Comparison of ENCODE assay signal across 34 mouse cellular contexts in genomic region chr1:138334701-138335100, GRCm38 (mm10).
DNase-seq lines count a peak whose midpoint lies in the region; ATAC-seq and TF ChIP-seq lines count a peak whose summit lies in the region.
"Had no signal": no experiment of that assay in that cellular context is flagged by ENCODE, and none has a peak within 500 bp of the region (broad histone marks: within the 10 kb centered on the region; RNA-seq: fewer than 3 reads in every experiment).

No protein-coding gene starts in this region.

- peak; percentile 59 for DNase-seq in midbrain, embryonic 11.5 days (ENCODE audit: low spot score, missing footprints)
- DNase-seq in 3T3-L1 (ENCODE audit: low read depth, low spot score): peak; percentile 64
- peak; percentile 31 to 32 for DNase-seq in right cerebral cortex, postnatal 36 days (ENCODE audit: low spot score in 2 of 2)
- no peak for DNase-seq in kidney, postnatal 4 days
- no peak for DNase-seq in layer of hippocampus, postnatal 10 days (ENCODE audit: low spot score in 2 of 2)
- DNase-seq: adrenal gland, adult 2 months; adrenal gland, postnatal 36 days; cerebellum, adult 8-10 months; embryo, embryonic 11 days; gastrocnemius, postnatal 10 days; heart, postnatal 10 days; kidney, adult 11 months; kidney, postnatal 25 days; liver, postnatal 0 days; lung, postnatal 36 days; retina, postnatal 1 day; spleen, adult 18-20 months; thymus, adult 2 months; thymus, postnatal 36 days had no signal

- no peaks in the 10 kb centered on the region for H3K79me3 ChIP-seq in C2C12 (ENCODE audit: low read depth)

- no peaks in the 10 kb centered on the region for H3K79me2 ChIP-seq in C2C12 (ENCODE audit: control insufficient read depth, insufficient read depth)

- no peak overlapping the region for H3K4me2 ChIP-seq in midbrain, embryonic 11.5 days
- no peak overlapping the region for H3K4me2 ChIP-seq in midbrain, embryonic 13.5 days (replicated peaks)
- H3K4me2 ChIP-seq: embryonic facial prominence, embryonic 12.5 days; heart, embryonic 13.5 days; hindbrain, embryonic 15.5 days; kidney, embryonic 15.5 days; liver, embryonic 12.5 days; midbrain, embryonic 12.5 days had no signal

- H3K4me1 ChIP-seq in midbrain, embryonic 11.5 days (ENCODE audit: control insufficient read depth, insufficient read depth, low read length): no peaks in the 10 kb centered on the region
- H3K4me1 ChIP-seq in midbrain, embryonic 13.5 days (replicated peaks): peaks cover 2% of the 10 kb centered on the region; the same call in 1 of the 2 replicates
- H3K4me1 ChIP-seq: embryonic facial prominence, embryonic 12.5 days; forebrain, embryonic 10.5 days; heart, embryonic 13.5 days; hindbrain, embryonic 10.5 days; hindbrain, embryonic 15.5 days; kidney, embryonic 15.5 days; liver, embryonic 12.5 days had no signal

- no peak overlapping the region for H3K27ac ChIP-seq in midbrain, embryonic 11.5 days (ENCODE audit: low read depth, low read length)
- H3K27ac ChIP-seq in midbrain, embryonic 13.5 days: no peak overlapping the region
- H3K27ac ChIP-seq: embryonic facial prominence, embryonic 12.5 days; forebrain, embryonic 10.5 days; heart, embryonic 13.5 days; hindbrain, embryonic 10.5 days; hindbrain, embryonic 15.5 days; kidney, embryonic 15.5 days; layer of hippocampus, adult 2 months; liver, embryonic 12.5 days; midbrain, embryonic 12.5 days had no signal

- no peak overlapping the region for H3K4me3 ChIP-seq in midbrain, embryonic 11.5 days (ENCODE audit: low read depth, low read length)
- no peak overlapping the region for H3K4me3 ChIP-seq in midbrain, embryonic 13.5 days (replicated peaks)
- H3K4me3 ChIP-seq in C2C12 (ENCODE audit: insufficient read depth, poor library complexity, severe bottlenecking): no peak overlapping the region
- H3K4me3 ChIP-seq: embryonic facial prominence, embryonic 12.5 days; forebrain, embryonic 10.5 days; heart, embryonic 13.5 days; hindbrain, embryonic 10.5 days; hindbrain, embryonic 15.5 days; kidney, embryonic 15.5 days; layer of hippocampus, adult 2 months; liver, embryonic 12.5 days; midbrain, embryonic 12.5 days had no signal

- H3ac ChIP-seq in C2C12 (ENCODE audit: control insufficient read depth, insufficient read length, low read depth): no peak overlapping the region

- H3K9me3 ChIP-seq in midbrain, embryonic 11.5 days (ENCODE audit: control insufficient read depth, low read length): no peaks in the 10 kb centered on the region
- no peaks in the 10 kb centered on the region for H3K9me3 ChIP-seq in midbrain, embryonic 13.5 days
- H3K9me3 ChIP-seq: embryonic facial prominence, embryonic 12.5 days; forebrain, embryonic 10.5 days; heart, embryonic 13.5 days; hindbrain, embryonic 10.5 days; hindbrain, embryonic 15.5 days; kidney, embryonic 15.5 days; liver, embryonic 12.5 days; midbrain, embryonic 12.5 days had no signal

- no peaks in the 10 kb centered on the region for H3K36me3 ChIP-seq in midbrain, embryonic 11.5 days (ENCODE audit: control insufficient read depth, insufficient read depth, low read length)
- H3K36me3 ChIP-seq in midbrain, embryonic 13.5 days: no peaks in the 10 kb centered on the region
- no peaks in the 10 kb centered on the region for H3K36me3 ChIP-seq in C2C12 (ENCODE audit: control insufficient read depth, insufficient read depth)
- H3K36me3 ChIP-seq: embryonic facial prominence, embryonic 12.5 days; forebrain, embryonic 10.5 days; heart, embryonic 13.5 days; hindbrain, embryonic 10.5 days; hindbrain, embryonic 15.5 days; kidney, embryonic 15.5 days; liver, embryonic 12.5 days; midbrain, embryonic 12.5 days had no signal

- TF ChIP-seq CTCF in C2C12 (IDR thresholded peaks at IDR 0.05; ENCODE audit: control insufficient read depth, insufficient read depth, insufficient read length): no peak

- H3K27me3 ChIP-seq in midbrain, embryonic 11.5 days (ENCODE audit: control insufficient read depth, insufficient read depth, low read length): no peaks in the 10 kb centered on the region
- no peaks in the 10 kb centered on the region for H3K27me3 ChIP-seq in midbrain, embryonic 13.5 days
- H3K27me3 ChIP-seq in C2C12 (ENCODE audit: control insufficient read depth, insufficient read depth, insufficient read length): no peaks in the 10 kb centered on the region
- H3K27me3 ChIP-seq: embryonic facial prominence, embryonic 12.5 days; heart, embryonic 13.5 days; kidney, embryonic 15.5 days; liver, embryonic 12.5 days; midbrain, embryonic 12.5 days had no signal

- no peak for ATAC-seq in midbrain, embryonic 11.5 days (ENCODE audit: low FRiP score)
- no peak for ATAC-seq in midbrain, embryonic 13.5 days
- ATAC-seq: activated CD4-positive, CD25-positive, alpha-beta regulatory T cell, adult 4 months; CD4-positive, CD25-positive, alpha-beta regulatory T cell, adult 4 months; forebrain, embryonic 16.5 days; inflammation-experienced regulatory T-cells, adult 6 months; liver, embryonic 12.5 days; liver, postnatal 0 days had no signal

- 74% methylated on average over 2 of the region's 2 CpGs for WGBS in midbrain, embryonic 11.5 days
- 67% methylated on average over 2 of the region's 2 CpGs for WGBS in midbrain, embryonic 13.5 days

- H3K9ac ChIP-seq in midbrain, embryonic 11.5 days (ENCODE audit: low read length): no peak overlapping the region
- H3K9ac ChIP-seq in midbrain, embryonic 13.5 days (replicated peaks): no peak overlapping the region
- H3K9ac ChIP-seq: embryonic facial prominence, embryonic 12.5 days; heart, embryonic 13.5 days; hindbrain, embryonic 15.5 days; kidney, embryonic 15.5 days; liver, embryonic 12.5 days; liver, postnatal 0 days; midbrain, embryonic 12.5 days had no signal

TF ChIP-seq in C2C12, 6 proteins besides CTCF, POLR2A, EP300 and RAD21:
- TF ChIP-seq USF1 (IDR thresholded peaks at IDR 0.05; ENCODE audit: low read depth): no peak
- peak; percentile 75 for TF ChIP-seq FOSL1 (IDR thresholded peaks at IDR 0.05; ENCODE audit: insufficient read depth, low read length, poor library complexity, severe bottlenecking)
- no peak for TF ChIP-seq MAX (IDR thresholded peaks at IDR 0.05)

Comparison
In these comparisons a context has a peak if more than half of its experiments do, and no peak if none do; other contexts are left out.
1. DNase-seq: peak in midbrain, embryonic 11.5 days (single experiment), 3T3-L1 (single experiment) and right cerebral cortex, postnatal 36 days (2 of 2); none in kidney, postnatal 4 days (0 of 2) and layer of hippocampus, postnatal 10 days (0 of 2).